Mouse (Mus musculus): ENCODE data around the gene Ggps1. TPM values are rescaled to one million over a fixed set of nuclear protein-coding genes. Genes with fewer than 3 reads are reported as not detected.

The Ggps1 gene
- total RNA-seq, 1 experiment, result 34.4 TPM

DNA sequence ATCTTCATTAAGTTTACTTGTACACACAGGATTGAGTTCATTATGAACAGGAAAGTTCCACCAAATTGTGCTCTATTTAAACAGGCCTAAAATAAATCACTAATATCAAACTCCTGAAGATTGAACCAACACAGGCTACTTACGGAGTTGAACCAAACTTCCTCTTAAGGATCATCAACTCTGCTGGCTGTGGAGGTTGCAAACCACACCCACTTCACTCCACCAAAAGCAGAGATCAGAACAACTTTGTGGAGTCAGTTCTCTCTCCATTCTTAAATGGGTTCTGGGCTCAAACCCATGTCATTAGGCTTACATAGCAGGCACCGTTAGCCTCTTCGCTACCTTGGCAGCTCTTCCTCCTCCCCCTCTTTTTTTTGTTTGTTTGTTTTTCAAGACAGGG is 44.4 kb downstream of the Ggps1 start:
- no peak for TF ChIP-seq CHD2 (IDR thresholded peaks at IDR 0.05; ENCODE audit: low read depth, low read length)
- no peak for TF ChIP-seq HCFC1 (IDR thresholded peaks at IDR 0.05; ENCODE audit: borderline replicate concordance, insufficient read depth, low read length)
- TF ChIP-seq MAFK (IDR thresholded peaks at IDR 0.05; ENCODE audit: insufficient read depth, low read depth, low read length), result no peak
- no peak for TF ChIP-seq ZC3H11A (IDR thresholded peaks at IDR 0.05; ENCODE audit: borderline replicate concordance, low read depth, low read length)
- no peak for TF ChIP-seq ZNF384 (IDR thresholded peaks at IDR 0.05; ENCODE audit: low read depth, low read length)
- H3K27ac ChIP-seq (ENCODE audit: insufficient read depth, low read depth, low read length, poor library complexity, severe bottlenecking), result no peak overlapping the region
- in situ Hi-C loops (cut with MboI; ENCODE audit: low sequenced_read_pairs in 2 of 2, unreplicated experiment in 2 of 2), result no loop called here

DNA sequence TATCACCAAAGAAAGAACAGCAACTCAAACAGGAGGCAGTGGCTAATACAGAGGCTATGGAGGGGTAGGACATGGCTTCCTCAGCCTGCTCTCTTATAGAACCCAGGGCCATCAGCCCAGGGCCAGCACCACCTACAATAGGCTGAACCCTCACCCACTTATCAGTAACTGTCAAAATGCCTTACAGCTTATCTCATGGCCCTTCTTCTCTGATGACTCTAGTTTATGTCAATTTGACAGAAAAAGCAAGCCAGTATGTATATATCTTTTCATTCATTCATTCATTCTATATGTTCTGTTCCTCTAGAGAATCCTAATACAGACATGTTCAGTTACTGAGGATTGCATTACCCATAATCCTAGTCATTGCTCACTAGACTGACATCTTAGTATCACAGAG is 45.0 kb downstream of the Ggps1 start:
- Histone ChIP-seq H3K27ac (ENCODE audit: insufficient read depth, low read depth, low read length, poor library complexity, severe bottlenecking) (no peak overlapping the region), H3K9ac (ENCODE audit: insufficient read depth, low read depth, low read length, poor library complexity, severe bottlenecking) (no peak overlapping the region), H3K4me1 (ENCODE audit: control insufficient read depth in 2 of 2, insufficient read depth in 2 of 2, low read length in 2 of 2, poor library complexity in 1 of 2) (no peaks in the 10 kb centered on the region), H3K9me3 (ENCODE audit: control insufficient read depth, insufficient read depth, low read depth, low read length) (no peaks in the 10 kb centered on the region), H3K4me3 (ENCODE audit: insufficient read depth in 1 of 2, low read depth in 1 of 2, low read length in 2 of 2, poor library complexity in 1 of 2, severe bottlenecking in 1 of 2) (no peak overlapping the region), H3K36me3 (ENCODE audit: control insufficient read depth, insufficient read depth, low read length, poor library complexity, severe bottlenecking) (peaks cover 13% of the 10 kb centered on the region)
- TF ChIP-seq HCFC1 (IDR thresholded peaks at IDR 0.05; ENCODE audit: borderline replicate concordance, insufficient read depth, low read length), result no peak
- no peak for TF ChIP-seq ZNF384 (IDR thresholded peaks at IDR 0.05; ENCODE audit: low read depth, low read length)
- TF ChIP-seq CHD2 (IDR thresholded peaks at IDR 0.05; ENCODE audit: low read depth, low read length), result no peak
- no peak for TF ChIP-seq MAFK (IDR thresholded peaks at IDR 0.05; ENCODE audit: insufficient read depth, low read depth, low read length)
- TF ChIP-seq ZC3H11A (IDR thresholded peaks at IDR 0.05; ENCODE audit: borderline replicate concordance, low read depth, low read length), result no peak
- DNase-seq (ENCODE audit: low read depth, low spot score), result no peak
- in situ Hi-C loops (cut with MboI; ENCODE audit: low sequenced_read_pairs in 2 of 2, unreplicated experiment in 2 of 2), result no loop called here

More for the DNA sequence above, 44.4 kb downstream of the Ggps1 start:
- Histone ChIP-seq H3K9me3 (ENCODE audit: control insufficient read depth, insufficient read depth, low read depth, low read length) (no peaks in the 10 kb centered on the region), H3K4me1 (ENCODE audit: control insufficient read depth in 2 of 2, insufficient read depth in 2 of 2, low read length in 2 of 2, poor library complexity in 1 of 2) (no peaks in the 10 kb centered on the region), H3K36me3 (ENCODE audit: control insufficient read depth, insufficient read depth, low read length, poor library complexity, severe bottlenecking) (peaks cover 10% of the 10 kb centered on the region), H3K9ac (ENCODE audit: insufficient read depth, low read depth, low read length, poor library complexity, severe bottlenecking) (no peak overlapping the region), H3K4me3 (ENCODE audit: insufficient read depth in 1 of 2, low read depth in 1 of 2, low read length in 2 of 2, poor library complexity in 1 of 2, severe bottlenecking in 1 of 2) (no peak overlapping the region)
- no peak for DNase-seq (ENCODE audit: low read depth, low spot score)

DNA sequence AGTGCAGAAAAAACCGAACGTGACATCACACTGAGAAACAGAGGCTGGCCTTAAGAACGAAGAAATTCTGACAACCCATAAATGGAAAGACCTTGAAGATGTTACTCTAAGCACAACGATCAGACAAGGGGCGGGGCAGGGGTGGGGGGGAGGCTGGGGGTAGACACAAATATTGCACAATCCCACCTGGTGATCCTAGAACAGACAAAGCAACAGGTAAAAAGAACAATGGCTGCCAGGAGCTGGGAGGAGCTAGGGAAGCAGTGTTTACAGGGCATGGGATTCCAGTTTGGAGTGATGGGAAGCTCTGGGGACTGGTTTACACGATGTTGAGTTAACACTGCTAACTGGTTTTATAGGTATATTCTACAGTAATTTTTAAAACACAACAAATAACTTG is 47.7 kb downstream of the Ggps1 start:
- no peaks in the 10 kb centered on the region for H3K9me3 ChIP-seq (ENCODE audit: control insufficient read depth, insufficient read depth, low read depth, low read length)
- H3K4me3 ChIP-seq (ENCODE audit: insufficient read depth in 1 of 2, low read depth in 1 of 2, low read length in 2 of 2, poor library complexity in 1 of 2, severe bottlenecking in 1 of 2), result no peak overlapping the region
- H3K27ac ChIP-seq (ENCODE audit: insufficient read depth, low read depth, low read length, poor library complexity, severe bottlenecking), result no peak overlapping the region
- peaks cover 16% of the 10 kb centered on the region for H3K36me3 ChIP-seq (ENCODE audit: control insufficient read depth, insufficient read depth, low read length, poor library complexity, severe bottlenecking)
- no peak for DNase-seq (ENCODE audit: low read depth, low spot score)
- no peaks in the 10 kb centered on the region for H3K4me1 ChIP-seq (ENCODE audit: control insufficient read depth in 2 of 2, insufficient read depth in 2 of 2, low read length in 2 of 2, poor library complexity in 1 of 2)
- TF ChIP-seq CHD2 (IDR thresholded peaks at IDR 0.05; ENCODE audit: low read depth, low read length), result no peak
- no peak for TF ChIP-seq HCFC1 (IDR thresholded peaks at IDR 0.05; ENCODE audit: borderline replicate concordance, insufficient read depth, low read length)
- TF ChIP-seq MAFK (IDR thresholded peaks at IDR 0.05; ENCODE audit: insufficient read depth, low read depth, low read length), result no peak
- no peak for TF ChIP-seq ZNF384 (IDR thresholded peaks at IDR 0.05; ENCODE audit: low read depth, low read length)
- no peak for TF ChIP-seq ZC3H11A (IDR thresholded peaks at IDR 0.05; ENCODE audit: borderline replicate concordance, low read depth, low read length)
- no peak overlapping the region for H3K9ac ChIP-seq (ENCODE audit: insufficient read depth, low read depth, low read length, poor library complexity, severe bottlenecking)
- in situ Hi-C loops (cut with MboI; ENCODE audit: low sequenced_read_pairs in 2 of 2, unreplicated experiment in 2 of 2), result no loop called here

DNA sequence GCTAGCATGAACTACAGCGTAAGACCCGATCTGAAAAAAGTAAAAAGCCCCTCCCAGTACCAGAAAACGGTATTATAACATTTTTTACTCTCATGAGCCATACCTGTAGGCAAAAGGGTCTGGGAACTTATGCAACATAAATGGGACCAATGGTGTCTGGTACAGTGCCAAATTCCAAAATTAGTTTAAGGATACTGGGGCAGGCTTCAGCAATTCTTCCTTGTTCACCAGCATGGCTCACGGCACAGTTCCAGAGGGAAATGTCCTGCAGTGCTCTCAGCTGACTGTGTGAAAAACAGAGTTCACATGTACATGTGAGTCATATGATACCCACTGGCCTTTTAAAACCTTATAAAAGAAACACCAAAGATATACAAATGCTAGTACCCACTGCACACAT is 48.7 kb downstream of the Ggps1 start:
- TF ChIP-seq MAFK (IDR thresholded peaks at IDR 0.05; ENCODE audit: insufficient read depth, low read depth, low read length), result no peak
- no peak for TF ChIP-seq ZC3H11A (IDR thresholded peaks at IDR 0.05; ENCODE audit: borderline replicate concordance, low read depth, low read length)
- TF ChIP-seq HCFC1 (IDR thresholded peaks at IDR 0.05; ENCODE audit: borderline replicate concordance, insufficient read depth, low read length), result no peak
- no peak for TF ChIP-seq ZNF384 (IDR thresholded peaks at IDR 0.05; ENCODE audit: low read depth, low read length)
- no peak for TF ChIP-seq CHD2 (IDR thresholded peaks at IDR 0.05; ENCODE audit: low read depth, low read length)
- in situ Hi-C loops (cut with MboI; ENCODE audit: low sequenced_read_pairs in 2 of 2, unreplicated experiment in 2 of 2), result no loop called here
- peaks cover 15% of the 10 kb centered on the region for H3K36me3 ChIP-seq (ENCODE audit: control insufficient read depth, insufficient read depth, low read length, poor library complexity, severe bottlenecking)
- DNase-seq (ENCODE audit: low read depth, low spot score), result no peak
- no peaks in the 10 kb centered on the region for H3K9me3 ChIP-seq (ENCODE audit: control insufficient read depth, insufficient read depth, low read depth, low read length)
- no peaks in the 10 kb centered on the region for H3K4me1 ChIP-seq (ENCODE audit: control insufficient read depth in 2 of 2, insufficient read depth in 2 of 2, low read length in 2 of 2, poor library complexity in 1 of 2)
- H3K4me3 ChIP-seq (ENCODE audit: insufficient read depth in 1 of 2, low read depth in 1 of 2, low read length in 2 of 2, poor library complexity in 1 of 2, severe bottlenecking in 1 of 2), result no peak overlapping the region
- H3K9ac ChIP-seq (ENCODE audit: insufficient read depth, low read depth, low read length, poor library complexity, severe bottlenecking), result no peak overlapping the region
- H3K27ac ChIP-seq (ENCODE audit: insufficient read depth, low read depth, low read length, poor library complexity, severe bottlenecking), result no peak overlapping the region

DNA sequence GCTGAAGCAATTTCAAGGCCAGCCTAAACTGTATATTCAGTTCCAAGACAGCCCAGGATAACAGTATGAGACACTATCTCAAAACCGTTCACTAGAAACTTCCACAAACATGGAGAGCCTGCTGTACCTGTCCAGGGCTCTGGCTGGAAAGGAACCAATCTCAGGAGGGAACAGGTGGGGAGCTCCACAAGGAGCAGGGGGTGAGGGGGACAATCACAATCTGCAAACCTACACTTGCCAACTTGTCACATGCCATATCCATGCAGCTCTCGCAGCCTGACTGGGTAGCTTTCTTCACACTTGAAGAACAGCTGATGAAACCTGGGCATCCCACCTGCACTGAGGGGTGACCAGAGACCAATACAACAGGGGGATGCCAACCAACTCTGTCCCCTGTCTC is 49.3 kb downstream of the Ggps1 start:
- Histone ChIP-seq H3K27ac (ENCODE audit: insufficient read depth, low read depth, low read length, poor library complexity, severe bottlenecking) (no peak overlapping the region), H3K9ac (ENCODE audit: insufficient read depth, low read depth, low read length, poor library complexity, severe bottlenecking) (no peak overlapping the region), H3K4me1 (ENCODE audit: control insufficient read depth in 2 of 2, insufficient read depth in 2 of 2, low read length in 2 of 2, poor library complexity in 1 of 2) (no peaks in the 10 kb centered on the region), H3K36me3 (ENCODE audit: control insufficient read depth, insufficient read depth, low read length, poor library complexity, severe bottlenecking) (peaks cover 15% of the 10 kb centered on the region), H3K4me3 (ENCODE audit: insufficient read depth in 1 of 2, low read depth in 1 of 2, low read length in 2 of 2, poor library complexity in 1 of 2, severe bottlenecking in 1 of 2) (no peak overlapping the region), H3K9me3 (ENCODE audit: control insufficient read depth, insufficient read depth, low read depth, low read length) (no peaks in the 10 kb centered on the region)
- TF ChIP-seq ZNF384 (IDR thresholded peaks at IDR 0.05; ENCODE audit: low read depth, low read length) (no peak), CHD2 (IDR thresholded peaks at IDR 0.05; ENCODE audit: low read depth, low read length) (no peak), HCFC1 (IDR thresholded peaks at IDR 0.05; ENCODE audit: borderline replicate concordance, insufficient read depth, low read length) (no peak), MAFK (IDR thresholded peaks at IDR 0.05; ENCODE audit: insufficient read depth, low read depth, low read length) (no peak), ZC3H11A (IDR thresholded peaks at IDR 0.05; ENCODE audit: borderline replicate concordance, low read depth, low read length) (no peak)
- no peak for DNase-seq (ENCODE audit: low read depth, low spot score)
- in situ Hi-C loops (cut with MboI; ENCODE audit: low sequenced_read_pairs in 2 of 2, unreplicated experiment in 2 of 2), result no loop called here

Data from ES-E14 (cell line).